Mouse (Mus musculus) fibroblast of lung, adult 2 months (primary cell): ENCODE measurements around the gene Gna13.

Source experiments
- DNase-seq: peaks from one replicate; pipeline ENCODE4 v3.0.0-alpha.2; 2011; ENCODE audit warnings: low read depth

The Gna13 gene

DNA sequence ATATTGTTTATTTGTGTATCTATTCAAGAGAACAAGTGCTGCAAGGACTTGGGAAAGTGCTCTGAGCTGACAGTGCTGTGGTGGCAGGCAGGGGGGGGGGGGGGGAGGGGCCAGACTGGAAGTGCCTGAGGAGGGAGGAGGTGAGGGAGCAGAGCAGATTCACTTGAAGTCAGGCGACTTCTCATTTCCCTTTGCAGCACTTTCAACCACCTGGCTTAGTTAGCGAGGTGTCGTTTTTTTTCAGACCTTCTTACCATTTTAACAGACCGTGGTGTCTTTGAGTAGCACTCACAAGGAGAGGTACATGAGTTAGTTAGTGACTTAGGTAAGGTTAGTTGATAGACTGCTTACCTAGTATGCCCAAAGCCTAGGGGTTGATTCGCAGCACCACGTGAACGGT lies 12.8 kb downstream of the Gna13 start:
- DNase-seq = no peak

DNA sequence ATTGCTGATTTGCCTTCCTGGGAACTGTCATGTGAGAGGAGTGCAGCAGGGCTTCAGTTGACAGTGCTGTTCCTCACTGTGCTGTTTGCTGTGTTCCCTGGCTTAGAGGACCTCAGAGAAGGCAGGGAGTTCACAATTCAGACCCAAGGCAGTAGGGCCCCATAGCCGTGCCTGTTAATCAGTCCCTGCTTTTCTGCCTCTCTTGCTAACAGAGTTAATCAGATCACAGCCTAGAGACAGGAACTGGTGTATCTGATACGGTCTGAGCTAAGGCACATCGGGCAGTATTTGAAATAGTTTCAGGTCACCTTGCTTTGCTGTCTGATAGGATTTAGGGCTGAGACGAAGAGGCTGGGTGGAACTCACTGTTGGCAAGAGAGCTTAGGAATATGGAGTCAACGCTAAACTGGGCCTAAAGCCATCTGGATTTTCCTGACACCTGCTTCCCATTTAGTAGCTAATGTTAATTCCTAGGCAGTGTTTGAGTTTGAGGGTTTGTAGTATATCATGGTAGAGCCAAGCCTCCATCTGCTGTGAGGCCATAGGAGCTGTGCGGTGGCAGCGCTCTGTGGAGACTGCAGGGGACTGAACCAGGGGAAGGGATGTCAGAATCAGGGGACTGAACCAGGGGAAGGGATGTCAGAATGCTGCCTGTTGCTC lies 14.0 kb downstream of the Gna13 start:
- DNase-seq = no peak

DNA sequence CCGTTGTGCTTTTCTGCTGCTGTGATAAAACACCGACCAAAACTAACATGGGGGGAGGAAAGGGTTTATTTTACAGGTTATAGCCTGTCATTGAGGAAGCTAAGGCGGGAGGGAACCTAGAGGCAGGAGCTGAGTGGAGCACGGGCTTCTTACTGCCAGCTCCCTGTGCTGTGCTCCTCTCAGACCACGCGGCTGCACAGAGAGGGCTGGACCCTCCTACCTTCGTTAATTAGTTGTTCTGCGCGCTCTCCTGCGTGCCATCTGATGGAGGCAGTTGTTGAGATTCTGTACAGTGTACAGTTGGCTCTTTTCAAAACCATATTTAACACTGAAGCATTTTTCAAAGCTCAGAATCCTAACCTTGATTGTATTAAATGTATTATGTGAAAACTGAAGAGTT lies 14.8 kb downstream of the Gna13 start:
- DNase-seq = no peak

DNA sequence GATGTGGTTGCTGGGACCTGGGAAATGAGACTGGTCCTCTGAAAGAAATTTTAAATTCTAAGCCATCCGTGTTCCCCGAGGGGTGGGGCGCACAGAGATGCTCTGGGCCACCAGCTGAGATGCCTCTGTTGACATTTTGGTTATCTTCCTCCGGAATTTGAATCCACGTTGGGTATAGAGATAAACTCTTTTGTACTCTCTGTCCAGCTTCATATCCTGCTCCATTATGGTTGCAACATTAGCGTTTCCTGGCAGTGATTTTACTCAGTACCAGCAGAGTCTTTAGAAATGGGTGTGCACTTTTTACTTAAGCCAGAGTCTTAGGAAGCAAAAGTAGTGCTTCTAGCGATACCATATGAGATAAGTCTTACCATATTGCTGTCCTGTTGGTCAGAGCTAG lies 15.4 kb downstream of the Gna13 start:
- no peak for DNase-seq

DNA sequence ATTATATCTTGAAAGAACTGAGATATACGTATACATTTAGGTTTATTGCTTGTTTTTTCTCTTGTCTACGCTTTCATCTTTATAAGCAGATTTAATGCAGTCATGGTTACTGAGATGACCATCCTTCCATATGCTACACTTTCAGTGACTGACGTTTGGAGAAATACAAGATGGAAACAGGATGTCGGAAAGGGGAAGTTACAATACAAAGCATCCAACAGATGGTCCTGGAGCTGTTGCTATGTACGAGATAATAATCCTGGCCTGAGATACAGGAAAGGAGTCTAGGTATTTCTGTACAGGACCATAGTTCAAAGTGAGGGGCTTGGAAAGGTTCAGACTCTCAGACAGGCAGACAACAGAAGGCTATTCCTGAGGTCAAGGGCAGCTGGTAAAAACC lies 18.0 kb downstream of the Gna13 start:
- no peak for DNase-seq

DNA sequence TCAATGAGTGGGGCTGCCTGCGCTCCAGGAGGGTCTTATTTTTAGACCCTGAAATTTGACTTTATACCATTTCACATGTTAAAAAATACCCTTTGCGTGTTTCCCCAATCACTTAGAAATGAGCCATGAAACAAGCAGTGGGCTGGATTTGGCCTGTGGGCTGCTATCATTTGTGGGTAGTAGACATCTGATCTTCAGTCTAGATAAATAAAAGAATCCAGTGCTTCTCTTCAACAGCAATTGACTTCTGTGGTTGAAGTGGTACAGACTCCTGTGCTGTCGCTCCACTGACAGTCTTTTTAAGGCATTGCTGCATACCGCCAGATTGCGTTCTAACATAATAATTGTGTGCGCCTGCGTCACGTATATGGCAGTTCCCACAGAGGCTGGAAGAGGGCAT lies 22.7 kb downstream of the Gna13 start:
- no peak for DNase-seq

DNA sequence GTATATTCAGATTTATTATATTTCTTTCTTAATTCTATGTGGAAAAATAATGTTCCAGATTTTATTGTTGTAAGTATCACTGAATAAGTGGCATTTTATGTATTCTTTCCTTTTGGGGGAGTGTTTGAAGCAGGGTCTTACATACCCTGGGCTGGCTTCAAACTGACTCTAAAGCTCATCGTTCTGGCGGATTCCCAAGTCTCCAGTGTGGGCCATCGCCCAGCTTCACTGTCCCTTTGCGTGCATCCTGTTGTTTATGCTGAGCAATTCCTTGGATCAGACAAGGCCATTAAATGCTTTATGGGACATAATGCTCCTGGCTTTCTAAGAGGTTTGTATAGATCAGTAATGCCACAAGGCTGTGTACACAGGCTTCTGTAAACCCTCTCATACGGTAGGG lies 26.4 kb downstream of the Gna13 start:
- no peak for DNase-seq

DNA sequence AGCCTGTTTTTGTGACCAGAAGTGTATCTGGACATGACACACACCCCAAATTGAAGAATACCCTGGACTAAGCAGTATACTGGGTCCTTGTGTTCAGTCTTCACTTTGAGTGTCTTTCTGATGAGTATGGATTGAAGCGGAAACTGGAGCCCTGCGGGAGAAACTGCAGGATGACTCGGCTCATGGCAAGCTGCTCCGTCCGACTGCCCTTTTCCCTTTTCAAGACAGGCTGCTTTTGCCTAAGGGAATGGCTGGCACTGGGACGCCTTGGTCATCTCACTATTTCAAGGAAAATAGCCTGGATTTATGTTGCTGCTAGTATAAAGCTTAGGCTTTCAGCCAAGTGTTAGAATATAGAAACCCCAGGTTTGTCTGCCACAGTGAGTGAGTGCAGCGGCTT lies 28.6 kb downstream of the Gna13 start:
- DNase-seq = no peak

DNA sequence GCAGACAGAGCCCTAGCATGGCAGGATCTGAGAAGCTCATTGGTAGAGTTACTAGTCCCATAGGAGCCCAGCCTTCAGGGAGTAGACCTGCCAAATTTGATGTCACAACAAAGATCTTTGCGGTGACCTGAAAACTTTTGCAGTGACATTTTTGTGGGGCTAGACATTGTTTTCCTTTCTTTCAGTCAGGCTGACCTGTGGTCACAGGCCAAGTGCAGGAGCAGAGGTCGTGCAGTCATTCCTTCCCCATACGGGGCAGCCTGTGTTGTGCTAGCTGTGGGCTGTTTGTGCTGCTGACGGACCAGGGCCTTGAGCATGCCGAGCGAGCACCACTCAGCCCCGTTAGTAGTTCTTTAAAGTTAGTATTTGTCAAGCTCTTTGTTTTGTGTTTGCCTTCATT lies 29.1 kb downstream of the Gna13 start:
- DNase-seq = no peak

DNA sequence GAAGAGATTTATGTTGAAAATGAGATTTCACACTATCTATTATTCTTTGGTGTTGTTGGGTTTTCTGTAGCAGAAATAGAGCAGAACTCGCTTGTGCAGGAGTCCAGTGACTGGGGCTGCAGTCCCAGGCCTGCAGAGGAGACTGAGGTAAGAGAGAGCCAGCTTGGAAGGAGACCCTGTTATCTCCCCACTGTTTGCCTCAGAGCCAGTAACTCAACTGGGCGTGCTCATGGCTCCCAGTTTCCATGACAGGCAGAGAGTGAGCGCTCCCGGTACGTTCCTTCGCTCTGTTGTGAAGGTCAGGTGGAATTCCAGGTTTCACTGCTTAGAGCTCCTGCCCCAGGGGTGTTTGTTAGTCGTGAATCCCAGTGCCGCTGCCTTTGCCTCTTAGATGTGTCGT lies 30.0 kb downstream of the Gna13 start:
- DNase-seq = no peak

DNA sequence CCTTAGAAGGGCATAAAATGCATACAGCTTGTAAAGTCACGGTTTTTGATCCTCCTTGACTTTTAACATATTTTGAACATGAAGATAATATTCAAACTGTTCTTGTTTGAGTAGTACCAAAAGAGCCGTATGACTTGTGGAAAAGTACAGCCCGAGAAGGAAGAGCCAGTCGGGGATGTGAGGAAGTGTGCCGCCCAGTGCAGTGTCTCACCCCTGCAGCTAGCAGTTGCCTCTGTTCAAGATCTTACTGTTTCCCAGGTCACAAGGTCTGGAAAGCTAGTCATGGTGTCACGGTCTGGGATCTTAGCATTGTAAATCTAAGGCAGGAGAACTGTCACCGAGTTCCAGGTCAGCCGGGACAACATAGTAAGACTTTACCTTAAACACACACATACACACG lies 32.1 kb downstream of the Gna13 start:
- no peak for DNase-seq

DNA sequence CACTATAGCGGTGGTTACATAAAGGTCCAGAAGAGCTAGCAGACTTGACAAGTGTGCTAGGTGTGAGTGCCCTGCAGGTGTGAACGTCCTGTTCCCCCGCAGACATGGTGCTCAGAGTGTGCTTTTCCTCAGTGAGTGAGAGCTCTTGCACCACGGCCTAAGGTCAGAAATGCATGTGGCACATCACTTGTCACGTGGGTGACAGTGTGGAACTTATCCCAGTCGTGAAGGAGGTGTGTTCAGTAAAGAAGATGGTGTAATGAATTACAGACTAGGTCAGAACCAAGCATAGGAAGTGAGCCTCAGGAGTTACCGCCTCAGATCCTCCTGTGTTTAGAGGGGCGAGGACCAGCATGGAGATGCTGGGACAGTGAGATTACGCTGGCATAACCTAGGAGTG lies 32.7 kb downstream of the Gna13 start:
- DNase-seq = no peak

DNA sequence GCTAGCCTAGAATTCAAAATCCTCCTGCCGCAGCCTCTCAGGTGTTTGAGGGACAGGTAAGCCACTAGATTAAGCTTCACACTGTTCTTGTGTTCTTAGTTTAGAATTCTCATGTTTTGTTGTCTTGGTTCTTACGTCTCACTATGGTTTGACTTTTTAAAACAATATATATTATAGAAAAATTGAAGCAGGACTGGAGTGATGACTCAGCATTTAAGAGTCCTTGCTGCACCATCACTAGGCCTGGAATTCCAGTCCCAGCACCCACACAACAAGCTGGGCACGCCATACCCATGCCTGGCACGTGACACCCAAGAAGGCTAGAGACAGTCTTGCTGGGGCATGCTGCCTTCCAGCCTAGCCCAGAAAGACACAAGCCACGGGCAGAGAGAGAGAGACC lies 43.8 kb downstream of the Gna13 start:
- no peak for DNase-seq

DNA sequence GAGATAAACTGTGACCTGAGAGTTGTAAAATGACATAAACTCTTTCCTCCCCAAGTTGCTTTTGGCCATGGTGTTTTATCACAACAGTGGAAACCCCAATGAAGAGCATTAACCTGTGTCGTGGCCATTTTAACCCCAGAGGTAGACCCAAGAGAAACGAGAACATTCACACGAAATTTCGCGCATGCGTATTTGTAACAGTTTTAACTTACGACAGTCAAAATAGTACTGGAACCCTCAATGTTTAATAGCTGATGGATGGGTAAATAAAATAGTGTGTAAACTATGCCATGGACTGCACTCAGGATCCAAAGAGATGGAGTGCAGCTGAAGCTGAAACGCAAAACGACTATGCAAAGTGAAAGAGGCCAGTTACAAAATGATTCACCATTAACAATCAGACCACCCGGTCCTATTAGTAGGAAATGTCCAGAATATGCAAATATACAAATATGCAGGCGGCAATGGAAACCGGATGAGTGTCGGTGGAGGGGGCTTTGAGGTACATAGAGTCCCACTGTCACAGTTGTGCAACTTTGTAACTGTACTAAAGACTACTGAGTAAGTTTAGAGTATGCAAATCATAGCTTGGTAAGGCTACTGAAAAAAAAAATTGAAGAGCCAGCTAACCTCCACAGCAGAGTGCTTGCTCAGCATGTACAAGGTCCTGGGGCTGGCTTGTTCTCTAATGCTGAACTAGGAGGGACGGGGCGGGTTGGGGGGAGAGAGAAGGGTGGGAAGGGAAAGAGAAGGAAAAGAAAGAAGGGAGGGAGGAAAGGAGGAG lies 47.8 kb downstream of the Gna13 start:
- DNase-seq = no peak

DNA sequence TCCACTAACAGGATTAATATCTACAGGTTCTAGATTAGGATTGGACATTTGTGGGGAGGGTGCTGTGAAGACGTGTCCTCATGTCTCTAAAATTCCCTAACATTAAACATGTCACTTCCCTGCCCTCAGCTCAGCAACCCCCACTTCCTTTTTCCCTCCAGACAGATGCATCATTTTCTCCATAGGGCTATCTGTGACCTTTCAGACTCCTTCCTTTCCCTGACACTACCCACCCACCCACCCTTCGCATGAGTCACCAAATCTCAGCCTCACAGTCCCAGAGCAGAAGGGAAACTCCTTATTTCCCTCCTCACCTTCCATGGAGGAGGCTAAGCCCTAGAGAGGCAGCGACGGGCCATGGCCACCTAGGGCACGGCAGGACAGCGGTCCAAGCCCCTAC lies 51.0 kb downstream of the Gna13 start, which contains the start of gene 9930022D16Rik:
Gene 9930022D16Rik (plus strand): TSS at position 301 of the 400 bp plus-strand sequence.
- no peak for DNase-seq

DNA sequence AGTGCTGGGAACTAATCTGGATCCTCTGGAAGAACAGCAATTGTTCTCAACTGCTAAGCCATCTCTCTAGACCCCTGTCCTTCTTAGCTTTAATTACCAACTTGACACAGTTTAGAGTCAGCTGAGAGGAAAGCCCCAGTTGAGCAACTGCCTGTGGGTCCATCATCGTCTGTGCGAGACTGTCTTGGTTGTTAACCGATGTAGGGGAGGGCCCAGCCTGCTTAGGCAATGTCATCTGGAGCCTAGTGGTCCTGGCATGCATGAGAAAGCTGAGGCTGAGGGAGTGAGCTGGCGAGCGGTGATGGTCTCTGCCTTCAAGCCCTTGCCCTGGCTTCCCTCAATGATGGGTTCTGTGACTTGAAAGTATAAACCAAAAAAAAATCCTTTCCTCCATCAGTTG lies 52.2 kb downstream of the Gna13 start:
- no peak for DNase-seq

DNA sequence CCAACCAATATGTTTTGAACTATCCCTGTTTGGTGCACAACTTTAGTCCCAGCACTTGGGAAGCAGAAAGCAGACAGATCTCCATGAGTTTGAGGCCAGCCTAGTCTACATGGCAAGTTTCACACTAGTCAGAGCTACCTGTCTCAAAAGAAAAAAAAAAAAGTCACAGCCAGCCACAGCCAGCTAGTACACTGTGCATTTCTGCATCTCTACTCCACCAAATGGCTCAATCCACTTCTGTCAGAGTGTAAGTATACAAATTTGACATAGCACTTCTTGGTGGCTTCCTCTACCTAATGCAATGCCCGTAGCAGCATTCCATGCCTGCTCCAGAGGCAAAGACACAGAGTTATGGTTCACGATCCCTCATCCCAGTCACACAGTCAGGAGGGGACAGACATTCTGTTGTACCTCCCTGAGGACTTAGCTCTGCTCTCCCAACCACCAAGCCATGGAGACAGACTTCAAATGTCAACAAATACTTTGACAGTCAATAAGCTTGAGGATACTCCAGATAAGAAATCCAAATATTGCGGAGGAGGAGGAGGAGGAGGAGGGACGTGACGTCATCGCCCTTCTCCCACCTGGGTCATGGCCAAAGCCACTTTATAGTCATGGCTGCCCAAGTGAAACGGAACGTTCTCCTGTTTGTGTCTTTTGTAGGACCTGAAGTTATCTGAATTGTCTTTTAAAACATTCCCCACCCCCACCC lies 54.2 kb downstream of the Gna13 start:
- no peak for DNase-seq

DNA sequence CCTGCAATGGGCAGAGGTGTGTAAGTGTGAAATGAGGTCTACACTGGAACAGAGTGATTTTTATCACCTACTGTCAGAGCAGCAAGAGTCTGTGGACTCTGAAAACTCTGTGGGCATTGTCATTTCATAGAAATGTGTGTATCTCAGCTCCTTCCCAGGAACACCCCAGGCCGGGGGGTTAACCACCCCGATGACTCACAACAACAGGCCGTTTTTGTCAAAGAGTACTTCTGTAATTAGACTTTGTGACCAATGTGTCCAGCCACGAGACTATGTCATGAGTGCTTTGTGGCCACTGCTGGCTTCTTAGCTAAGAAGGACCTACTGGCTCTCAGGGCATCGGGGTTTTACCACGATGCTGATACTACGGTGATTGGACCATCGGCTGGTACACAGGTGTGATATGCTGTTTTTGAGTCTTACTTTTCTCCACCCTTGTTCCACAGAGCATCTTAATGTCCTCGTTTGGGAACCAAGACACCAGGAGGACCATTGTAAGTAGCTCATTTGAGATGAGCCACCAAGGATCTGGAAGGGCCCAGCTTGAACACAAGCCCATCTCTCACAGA lies 54.9 kb downstream of the Gna13 start:
- DNase-seq = no peak

DNA sequence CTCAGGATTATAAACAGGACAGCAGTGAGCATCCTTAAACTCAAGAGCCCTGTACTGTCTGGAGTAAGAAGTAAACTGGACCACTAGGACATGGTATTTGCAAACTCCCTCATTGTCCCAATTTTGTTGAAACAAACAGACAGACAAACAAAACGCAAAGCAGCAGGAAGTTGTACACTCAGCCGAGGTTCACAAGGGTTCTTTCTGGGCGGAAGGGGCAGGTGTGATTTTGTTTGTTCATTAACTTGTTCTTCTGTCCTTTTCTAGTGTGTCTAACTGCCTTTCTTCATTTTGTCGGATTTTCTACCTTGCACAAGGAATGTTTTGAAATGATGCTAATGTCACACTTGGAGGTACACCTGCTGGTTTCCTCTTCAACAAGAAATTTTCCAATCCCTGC lies 56.8 kb downstream of the Gna13 start:
- no peak for DNase-seq

DNA sequence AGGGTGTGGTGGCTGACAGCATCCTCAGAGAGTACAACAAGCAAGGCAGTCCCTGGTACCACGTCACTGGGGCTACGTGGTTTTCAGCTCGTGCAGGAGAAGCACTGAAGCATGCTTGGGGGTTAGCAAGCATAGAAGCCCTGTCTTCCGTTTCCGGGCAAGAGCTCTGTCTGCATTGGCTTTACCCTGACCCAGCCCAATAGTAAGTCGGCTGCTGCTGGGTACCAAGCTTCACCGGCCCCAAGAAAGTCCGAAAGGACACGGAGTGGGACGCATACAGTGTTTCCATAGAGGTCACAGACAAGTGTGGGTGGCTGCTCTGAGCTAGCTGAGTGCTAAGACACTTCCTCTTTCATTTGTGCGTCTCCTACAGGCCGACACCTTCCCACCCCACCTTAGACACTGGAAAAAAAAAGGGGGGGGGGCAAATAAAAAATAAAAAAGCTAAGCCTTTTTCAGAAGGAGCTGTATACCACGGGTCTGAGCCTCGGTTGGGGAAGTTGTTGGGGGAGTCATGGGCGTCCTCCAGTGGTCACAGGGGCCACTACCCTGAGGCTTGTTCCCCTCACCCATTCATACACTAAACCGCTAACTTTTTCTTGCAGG lies 57.4 kb downstream of the Gna13 start:
- DNase-seq = no peak

DNA sequence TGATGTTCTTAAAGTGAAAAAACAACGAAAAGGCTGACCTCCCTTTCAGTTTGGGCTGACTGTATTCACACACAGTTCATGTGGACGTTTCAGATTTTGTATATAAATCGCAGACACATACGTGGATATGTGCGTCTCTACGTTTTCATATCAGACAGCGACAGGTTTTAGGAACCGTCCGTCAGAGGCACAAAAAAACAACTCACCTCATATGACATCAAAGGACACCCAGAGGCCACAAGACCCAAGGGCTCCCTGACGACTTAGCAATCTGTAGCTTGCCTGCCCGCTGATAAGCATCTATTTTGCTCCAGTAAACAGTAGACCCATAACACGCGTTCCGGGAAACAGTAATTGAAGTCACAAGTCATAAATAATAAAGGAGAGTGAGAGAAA lies 57.9 kb downstream of the Gna13 start:
- DNase-seq = no peak

DNA sequence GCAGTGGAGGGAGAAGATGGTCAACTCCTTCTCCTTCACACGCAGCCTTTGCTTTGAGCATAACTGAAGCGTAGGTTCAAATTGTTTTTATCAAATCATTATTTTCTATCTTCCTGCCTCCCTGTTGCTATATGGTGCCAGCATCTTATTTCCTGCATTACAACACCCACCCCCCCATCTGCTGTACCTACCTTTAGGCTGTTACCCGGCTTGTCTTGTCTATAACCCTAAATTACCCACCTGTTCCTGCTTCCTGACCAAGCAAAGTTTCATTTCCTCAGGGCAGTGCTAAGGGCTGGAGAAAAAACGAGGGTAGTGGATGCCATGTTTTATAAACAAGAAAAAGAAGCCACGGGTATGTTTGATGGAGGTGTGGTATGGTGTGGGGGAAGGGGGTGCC lies 58.6 kb downstream of the Gna13 start:
- no peak for DNase-seq

DNA sequence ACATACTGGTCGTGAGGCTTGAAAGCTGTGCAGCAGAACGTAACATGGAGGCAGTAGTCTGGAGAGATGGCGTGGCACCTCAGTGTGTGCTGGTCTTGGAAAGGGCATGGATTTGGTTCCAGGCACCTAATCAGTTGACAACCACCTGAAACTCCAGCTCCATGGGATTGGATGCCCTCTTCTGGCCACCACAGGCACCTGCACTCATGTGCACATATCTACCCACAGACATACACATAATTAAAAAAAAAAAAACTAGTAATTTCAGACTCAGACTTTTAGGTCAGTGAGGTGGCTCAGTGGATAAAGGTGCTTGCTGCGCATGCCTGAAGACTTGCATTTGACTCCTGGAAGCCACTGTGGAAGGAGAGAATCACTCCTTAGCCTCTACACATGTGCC lies 59.6 kb downstream of the Gna13 start:
- DNase-seq = no peak
